Mouse (Mus musculus): ENCODE measurements around the gene Gcnt2.
"Not testable (repeated sequence)": the region's sequence is repeated elsewhere in the genome, so short reads cannot be mapped to it uniquely, and the experiment has no call there.

Gcnt2 gene

DNA sequence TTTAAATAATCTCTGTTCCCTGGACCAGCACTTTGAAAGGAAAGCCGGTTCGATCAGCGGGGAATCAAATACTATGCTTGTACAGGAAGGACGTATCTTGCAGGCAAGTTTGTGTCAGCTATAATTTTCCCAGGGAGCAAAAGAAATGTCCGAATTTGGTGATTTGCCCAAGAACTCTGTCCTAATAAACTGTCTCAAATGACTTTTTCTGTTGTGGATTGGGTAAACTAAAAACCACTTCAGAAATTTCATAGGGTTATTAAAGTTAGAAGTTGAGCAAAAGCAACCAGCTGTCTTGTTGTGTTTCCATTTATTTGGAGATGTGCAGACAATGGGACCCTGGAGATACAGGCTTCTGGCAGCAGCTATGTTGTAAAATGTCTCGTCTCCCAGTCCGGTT is 47.7 kb downstream of the Gcnt2 start:
- no peak for DNase-seq

DNA sequence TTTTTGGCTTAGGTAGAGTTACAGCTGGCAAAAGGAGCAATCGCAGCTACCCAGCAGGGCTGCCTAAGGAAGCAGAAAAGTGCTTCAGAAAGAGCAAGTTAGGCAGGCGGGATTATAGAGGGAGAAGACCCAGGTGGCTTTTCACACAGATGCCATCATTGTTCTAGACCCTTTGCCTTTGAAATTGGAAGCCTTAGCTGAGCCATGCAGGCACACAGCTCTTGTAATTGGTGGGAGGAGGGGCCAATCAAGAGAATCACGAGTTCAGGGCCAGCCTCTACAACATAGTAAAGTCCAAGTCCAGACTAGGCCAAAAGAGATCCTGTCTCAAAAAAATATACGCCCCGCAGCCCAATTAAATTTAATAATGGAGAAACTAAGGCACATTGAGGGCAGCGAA is 48.5 kb downstream of the Gcnt2 start:
- no peak for DNase-seq

DNA sequence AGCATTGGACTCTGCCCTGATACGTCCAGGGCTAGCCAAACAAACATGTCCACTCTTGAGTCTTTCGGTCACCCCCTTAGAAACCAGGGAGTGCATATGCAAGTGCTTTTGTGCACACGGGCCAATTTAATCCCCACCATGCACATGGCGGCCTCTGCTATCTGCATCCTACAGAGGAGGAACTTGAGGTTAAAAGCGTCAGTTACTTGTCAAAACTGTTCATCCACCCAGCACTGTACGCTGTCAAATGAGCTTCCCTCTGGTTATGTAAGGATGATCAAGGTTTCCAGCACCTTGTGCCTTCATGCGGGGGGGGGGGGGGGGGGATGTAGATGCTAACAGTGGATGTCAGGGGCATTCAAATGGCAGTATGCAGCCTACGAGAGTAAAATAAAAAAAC is 49.5 kb downstream of the Gcnt2 start:
- no peak for DNase-seq

DNA sequence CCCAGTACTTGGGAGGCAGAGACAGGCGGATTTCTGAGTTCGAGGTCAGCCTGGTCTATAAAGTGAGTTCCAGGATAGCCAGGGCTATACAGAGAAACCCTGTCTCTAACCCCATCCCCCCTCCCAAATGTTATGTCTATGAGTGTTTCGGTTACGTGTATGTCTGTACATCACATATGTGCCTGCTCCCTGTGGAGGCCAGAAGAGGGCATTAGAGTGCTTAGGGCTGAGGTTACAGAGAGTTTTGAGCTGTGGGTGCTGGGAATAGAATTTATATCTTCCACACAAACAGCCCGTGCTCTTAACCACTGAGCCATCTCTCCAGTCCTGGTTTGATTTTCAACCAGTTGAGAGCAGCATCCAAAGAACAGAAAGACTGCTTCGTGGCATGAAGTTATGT is 50.5 kb downstream of the Gcnt2 start:
- DNase-seq, result no peak

DNA sequence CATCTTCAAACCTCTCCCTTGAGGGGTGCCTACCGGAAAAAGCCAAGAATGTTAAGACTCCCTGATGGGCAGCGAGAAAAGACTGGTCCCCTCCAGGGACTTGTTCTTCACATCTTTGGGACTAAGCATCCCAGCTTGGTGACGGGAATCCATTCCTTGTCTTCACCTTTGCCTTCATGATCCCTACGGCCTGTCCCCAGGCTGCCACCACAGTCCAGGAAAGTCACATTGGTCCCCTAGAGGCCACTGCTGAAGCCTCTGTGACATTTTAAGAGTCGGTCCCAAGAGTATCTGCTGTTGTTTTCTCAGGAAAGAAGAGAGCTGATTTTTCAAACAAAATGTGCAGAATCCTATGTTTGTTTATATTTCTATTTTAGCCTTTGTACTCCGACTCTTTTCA is 52.4 kb downstream of the Gcnt2 start:
- no peak for DNase-seq

DNA sequence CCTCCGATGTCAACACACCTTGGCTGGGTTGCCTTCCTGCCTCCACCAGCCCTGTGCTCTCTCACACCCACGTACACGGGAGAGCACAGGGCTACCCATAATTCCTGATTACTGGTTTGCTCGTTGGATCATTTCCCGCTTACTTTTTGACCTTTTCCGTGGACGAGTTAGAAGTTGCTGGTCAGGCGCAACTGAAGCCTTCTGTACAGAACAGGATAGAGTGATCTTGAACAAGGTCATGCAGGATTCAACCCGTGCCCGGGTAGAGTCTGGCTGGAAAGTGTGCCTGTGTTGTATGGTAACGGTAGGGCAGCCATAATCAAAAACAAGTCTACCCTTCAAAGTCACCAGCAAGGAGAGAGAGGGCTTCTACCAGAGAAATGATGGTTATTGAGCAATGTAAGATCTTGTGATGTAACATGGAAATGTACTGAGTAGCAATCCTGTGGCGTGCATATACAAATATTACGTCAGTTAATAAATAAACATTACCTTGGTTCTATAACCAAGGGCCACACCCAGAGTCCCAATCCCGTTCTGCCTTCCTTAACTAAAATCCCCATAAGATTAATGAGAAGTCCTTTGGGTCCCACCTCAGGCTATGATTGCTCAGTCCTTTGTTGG is 54.0 kb downstream of the Gcnt2 start:
- no peak for DNase-seq

DNA sequence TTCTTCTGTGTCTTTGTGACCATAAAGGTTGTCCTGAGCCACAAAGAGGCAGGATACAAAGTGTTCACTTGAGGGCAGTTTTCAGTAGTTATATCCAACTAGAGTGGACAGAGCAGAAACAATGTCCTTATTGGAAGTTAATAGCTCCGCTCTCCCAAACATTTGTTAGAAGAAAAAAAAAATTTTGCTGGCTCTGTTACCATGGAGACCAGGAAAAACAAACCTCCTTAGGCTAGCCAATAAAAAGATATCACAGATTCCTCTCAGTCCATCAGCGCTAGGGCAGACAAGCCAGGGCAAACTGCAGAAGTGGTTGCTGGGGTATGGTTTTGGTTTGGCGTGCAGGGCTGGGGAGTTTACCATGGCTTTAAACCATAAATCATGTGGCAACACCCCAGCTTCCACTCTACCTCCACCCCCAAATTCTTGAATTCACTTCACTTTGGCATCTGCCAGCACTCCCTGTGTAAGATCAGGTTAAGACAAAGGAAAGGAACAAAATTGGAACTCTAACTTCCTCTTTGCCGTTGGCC is 54.6 kb downstream of the Gcnt2 start:
- DNase-seq, result no peak

DNA sequence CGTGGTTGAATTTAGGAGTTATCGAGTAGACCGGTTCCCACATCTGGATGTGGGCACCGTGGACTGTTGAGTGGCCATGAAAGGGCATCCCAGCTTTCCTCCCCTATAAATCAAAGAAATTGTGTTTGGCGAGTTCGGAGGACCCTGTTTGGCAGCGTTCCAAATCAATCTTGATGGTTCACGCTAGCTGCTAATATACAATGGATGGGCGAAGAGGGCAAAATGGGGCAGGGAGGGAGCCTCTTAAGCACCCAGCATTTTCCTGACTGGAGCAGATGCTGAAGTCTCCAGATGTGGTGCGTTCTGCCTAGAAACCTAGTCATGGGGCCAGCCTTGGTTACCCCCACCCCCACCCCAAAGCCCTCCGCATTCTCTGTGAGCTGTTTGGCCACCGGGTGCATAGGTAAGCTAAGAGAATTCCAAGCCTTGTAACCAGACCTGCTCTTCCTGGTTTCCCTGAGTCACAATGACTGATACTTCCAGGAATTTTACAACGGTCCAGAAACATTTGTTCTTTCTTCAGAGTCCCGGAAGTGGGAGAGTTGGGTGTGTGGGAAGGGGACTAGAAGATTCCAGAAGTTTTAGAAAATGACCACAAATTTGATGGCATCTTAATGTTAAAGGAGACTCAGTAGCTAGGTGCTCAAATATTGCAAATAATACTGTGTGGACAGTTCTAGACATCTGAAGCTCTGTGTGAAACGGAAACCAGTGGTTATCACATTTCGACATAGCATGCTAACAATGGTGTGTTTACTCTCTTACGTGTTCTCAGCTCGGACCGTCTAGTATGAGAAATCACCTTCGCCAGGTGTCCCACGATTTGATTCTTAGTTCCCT is 57.0 kb downstream of the Gcnt2 start:
- DNase-seq, result no peak

DNA sequence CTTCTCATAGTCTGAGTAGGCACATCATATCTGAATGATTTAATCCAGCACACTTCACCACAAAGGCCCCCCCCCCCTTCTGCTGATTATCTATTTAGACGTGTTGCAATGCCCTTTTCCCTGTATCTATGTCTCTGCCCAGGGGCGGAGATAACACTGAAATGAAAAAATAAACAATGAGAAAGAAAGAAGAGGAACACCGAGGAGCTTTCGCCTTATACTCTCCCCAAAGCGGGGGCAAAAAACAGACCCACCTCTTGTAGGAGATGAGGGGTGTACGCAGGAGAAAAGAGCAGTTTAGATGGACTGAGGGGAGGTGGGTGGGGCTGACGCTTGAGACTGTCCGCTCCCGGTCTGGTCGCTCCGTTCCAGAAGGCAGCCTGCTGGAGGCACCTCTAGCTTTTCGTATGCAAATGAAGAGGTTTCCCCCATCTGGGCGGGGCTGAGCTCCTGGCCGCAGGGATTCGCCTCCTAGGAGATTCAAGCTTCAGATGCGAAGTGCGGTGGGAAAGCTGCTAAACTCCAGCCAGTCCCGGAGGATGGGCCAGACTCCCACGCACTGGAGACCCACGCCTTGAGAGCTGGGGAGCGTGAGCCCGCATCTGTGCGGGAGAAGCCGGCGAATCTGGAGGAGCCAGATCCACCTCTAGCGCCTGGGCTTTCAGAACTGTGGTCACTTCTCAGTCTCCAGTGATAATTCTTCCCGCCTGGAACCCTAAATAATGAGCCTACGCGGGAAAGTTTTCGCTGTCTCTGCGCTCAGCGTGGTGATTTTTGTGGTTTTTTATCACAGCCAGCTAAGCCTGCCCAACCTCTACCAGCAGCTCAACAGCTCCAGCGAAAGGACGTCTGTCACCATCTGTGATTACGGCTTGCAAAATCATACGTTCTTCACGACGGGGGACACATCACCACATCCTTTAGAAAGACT is 57.9 kb downstream of the Gcnt2 start:
- peak; percentile 26 to 46 for DNase-seq

DNA sequence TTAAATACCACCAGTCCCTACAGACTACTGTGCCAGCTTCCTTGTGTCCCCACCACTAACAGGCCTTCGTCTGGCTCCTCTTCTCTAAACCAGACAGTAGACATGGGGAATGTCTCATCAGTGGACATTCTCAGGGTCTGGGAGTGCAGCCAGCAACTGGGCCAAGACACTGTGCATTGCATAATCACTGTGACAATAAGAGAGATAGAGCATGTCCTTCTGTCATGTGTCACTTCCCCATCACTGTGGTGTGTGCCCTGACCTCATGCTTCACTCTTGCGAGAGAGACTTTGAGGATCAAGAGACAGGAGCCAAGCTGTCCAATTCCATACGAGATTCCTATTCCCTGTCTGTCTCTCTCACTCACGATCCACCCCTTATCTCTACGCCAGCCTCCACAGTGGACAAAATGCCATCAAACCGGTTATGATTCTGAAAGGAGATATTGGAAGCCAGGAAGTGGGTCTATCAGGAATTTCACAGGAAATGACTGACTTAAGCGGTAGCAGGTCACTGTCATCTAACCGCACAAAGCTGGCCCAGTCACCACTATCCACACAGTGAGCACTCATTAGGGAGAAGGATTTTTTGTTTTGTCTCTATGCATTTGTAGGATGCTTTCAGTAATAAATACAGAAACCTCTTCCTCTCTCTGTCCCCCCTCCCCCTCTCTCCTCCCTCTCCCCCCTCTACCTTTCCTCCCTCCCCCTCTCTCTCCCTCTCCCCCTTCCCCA is 61.9 kb downstream of the Gcnt2 start:
- no peak for DNase-seq

DNA sequence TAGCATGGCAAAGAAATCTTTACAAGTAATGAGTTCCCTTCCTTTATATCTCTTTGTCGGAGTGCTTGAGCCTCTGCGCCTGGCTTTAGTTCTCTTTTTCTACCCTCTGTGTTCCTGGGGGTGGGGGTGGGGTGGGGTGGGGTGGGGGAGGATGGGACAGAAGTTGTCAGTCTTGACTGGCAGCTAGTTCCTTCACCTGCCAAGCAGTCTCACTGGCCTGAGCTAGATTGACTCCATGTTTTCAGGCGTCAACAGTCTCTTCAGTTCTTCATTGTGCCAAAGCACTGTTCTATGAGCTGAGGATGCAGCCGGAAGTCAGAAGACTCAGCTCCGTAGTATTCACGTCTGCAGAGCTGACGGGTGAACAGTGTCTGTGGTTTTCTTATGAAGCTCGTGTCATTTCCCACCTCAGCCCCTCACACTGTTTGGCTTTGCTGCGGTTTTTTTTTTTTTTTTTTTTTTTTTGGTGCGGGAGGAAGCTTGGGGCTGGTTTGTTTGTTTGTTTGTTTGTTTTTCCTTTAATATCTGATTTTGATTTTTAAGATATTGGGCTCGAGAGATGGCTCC is 62.8 kb downstream of the Gcnt2 start:
- no peak for DNase-seq

DNA sequence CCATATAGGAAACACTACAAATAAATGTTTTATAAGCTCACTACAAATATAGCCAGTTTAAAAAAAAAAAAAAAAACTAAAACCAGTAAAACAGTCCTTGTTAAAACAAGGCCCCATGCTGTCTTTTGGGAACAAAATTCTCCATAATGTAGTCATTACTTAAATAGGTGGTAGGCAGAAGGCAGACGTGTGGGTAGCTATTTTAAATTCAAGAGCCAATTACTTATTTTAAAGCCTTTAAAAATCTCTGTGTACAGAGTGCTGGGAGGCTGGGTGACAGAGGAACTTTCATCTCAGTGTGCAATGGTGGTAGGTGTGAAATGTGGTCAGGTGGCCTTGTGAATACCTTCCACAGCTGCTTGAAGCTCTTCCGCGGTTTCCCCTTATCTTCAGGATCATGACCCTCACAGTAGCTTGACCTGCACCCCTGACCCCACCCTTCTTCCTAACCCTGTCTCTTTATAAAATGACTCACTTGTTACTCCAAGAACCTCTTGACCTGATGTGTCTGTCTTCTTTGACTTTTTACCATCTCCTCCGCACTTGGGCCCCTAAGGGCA is 64.3 kb downstream of the Gcnt2 start:
- DNase-seq, result no peak

DNA sequence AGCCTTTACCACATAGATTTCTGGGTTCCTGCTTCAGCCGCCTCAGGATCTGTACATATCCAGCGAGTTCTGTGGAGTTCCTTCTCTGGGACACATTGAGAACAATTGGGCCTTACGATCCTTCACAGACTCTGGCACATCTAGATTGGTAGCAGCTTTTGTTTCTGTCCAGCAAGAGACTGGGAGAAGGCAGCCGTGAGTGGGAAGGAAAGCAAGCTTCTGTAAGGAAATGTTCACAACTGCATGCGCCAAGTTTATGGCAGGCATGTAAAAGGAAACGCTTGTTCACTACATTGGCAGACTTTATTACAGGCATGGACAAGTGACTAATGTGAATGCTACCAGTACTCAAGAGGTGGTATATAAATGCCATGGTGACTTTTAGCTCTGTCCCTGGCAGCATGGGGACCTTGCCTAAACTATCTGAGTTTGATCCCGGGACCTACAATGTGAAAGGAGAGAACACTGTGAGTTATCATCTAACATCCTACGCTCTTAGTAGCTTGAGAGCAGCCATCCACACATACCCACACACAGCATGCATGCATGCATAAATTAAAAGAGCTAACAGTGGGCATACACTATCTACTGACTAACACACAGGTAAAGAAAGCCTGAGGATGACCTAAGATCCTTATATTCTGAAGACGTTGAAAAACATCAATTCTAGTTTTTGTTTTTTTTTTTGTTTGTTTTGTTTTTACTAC is 68.8 kb downstream of the Gcnt2 start:
- no peak for DNase-seq

DNA sequence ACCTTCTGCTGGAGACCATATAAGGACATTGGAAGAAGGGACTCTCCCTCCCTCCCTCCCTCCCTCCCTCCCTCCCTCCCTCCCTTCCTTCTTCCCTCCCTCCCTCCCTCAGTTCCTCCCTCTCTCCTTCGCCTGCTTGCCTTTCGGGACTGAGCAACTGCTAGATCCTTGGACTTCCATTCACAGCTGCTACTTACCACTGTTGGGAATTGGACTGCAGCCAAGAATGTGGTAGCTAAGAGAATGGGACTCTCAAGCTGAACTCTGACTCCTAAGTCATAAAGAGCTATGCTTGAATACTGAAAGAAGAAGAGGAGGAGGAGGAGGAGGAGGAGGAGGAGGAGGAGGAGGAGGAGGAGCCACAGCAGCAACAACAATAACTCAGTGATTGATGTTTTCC is 72.3 kb downstream of the Gcnt2 start:
- not testable (repeated sequence) for DNase-seq

DNA sequence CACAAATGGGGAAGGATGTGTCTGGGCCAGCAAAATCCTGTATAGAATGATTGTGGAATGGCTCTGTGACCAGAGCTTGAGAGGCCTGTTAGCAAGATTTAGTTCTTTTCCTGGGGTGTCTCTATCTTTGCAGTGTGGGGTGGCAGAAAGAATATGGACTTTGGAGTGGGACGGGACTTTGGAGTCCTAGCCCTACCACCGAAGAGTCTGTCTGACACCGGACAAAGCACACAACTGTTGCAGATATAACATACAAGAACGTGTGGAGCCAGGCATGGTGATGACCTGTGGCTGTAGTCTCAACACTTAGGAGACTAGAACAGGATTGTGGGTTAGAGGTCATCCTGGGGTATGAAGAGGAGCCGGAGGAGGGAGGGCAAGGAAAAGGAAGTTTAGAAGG is 73.0 kb downstream of the Gcnt2 start:
- no peak for DNase-seq

DNA sequence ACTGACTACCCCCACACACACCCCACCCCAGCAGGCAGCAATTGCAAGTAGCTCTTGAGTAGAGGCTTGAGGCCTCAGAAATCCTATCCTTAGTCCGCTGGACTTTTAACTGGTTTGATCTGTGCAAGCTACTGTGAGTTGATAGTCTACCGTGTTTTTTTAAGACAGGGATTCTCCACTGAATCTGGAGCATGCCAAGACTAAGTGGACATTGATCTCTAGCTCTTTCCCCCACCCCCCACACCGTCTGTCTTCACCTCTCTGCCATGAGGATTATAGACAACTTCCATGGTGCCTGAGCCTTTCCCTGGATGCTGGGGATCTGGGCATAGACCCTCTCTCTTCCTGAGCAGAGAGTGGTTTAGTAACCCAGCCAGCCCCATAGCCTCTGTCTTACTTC is 74.8 kb downstream of the Gcnt2 start:
- DNase-seq, result no peak

DNA sequence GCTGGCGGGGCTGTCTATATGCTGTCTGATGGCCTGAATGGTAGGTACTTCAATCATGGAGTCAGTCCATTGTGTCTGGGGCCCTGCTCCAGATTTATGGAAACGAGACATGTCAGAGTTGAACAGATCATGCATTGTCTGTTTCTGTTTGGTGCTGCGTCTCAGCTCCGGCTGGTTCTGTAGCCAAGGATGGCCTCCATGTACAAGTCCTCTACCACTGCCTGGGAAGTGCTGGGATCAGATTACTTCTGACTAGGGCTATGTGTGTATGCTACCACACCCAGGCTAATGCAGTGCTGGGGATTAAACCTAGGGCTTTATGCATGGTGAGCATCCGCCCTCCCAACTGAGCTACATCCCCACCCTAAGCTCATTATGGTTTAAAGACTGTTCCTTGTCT is 78.0 kb downstream of the Gcnt2 start:
- DNase-seq, result no peak

DNA sequence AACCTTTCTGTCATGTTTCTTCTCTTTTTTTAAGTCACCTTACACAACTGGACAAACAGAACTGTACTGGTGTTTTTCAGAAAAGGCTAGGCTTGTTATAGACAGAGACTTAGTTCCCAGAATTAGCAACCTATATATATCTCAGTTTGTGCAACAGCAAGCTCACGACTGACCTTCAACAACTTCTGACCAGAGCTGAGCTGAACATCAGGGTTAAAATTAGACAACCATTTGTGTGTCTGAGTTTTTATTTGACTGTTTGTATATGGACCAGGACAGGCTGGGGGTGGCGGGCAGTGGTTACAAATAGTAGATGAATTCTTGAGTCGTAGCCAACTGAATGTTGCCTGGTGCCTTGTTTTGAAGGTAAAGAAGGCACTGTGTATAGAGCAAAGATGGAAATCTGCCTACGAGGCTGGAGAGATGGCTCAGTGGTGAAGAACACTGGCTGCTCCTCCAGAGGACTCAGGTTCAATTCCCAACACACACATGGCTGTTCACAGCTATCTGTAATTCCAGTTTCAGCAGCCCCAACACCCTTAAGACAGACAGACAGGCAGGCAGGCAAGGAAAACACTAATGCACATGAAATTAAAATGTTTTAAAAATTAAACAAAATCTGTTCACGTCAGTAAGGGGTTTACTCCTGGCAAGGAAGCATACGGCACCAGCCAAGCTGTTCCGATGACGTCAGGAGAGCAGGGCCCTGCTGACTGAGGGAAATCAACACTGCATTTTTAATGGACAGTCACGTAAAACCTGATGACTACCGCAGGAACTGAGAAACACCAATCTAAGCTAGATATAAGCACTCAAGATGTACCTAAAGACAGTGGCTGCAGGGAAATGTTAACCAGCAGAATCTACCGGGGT is 79.2 kb downstream of the Gcnt2 start:
- DNase-seq, result no peak

DNA sequence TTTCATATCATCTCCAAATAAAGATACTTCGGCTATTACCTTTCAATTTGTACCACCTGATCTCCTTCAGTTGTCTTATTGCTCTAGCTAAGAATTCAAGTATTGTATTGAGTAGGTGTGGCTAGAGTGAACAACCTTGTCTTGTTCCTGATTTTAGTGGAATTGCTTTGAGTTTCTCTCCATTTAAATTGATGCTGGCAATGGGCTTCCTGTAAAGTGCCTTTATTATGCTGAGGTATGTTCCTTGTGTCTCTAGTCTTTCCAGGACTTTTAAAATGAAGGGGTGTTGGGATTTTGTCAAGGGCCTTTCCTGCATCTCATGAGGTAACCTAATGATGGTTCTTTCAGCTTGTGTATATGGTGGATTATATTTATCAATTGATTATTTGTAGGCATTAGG is 83.5 kb downstream of the Gcnt2 start:
- DNase-seq, result no peak

DNA sequence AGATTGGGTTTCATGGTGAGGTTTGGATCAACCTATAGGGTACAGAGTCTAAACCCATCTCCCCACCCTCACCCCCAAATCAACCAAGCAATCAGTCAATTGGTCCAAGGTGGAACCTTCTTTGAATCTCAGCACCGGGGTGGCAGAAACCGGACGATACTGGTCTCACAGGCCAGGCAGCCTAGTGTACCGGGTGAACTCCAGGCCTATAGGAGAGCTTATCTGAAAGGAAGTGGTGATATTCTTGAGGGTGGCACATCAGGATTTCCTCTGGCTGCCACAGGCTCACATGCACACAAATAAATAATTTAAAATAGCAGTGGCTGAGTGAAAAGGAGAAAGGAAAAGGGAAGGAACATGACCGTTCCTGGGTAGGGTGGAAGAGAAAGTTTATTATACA is 84.4 kb downstream of the Gcnt2 start:
- DNase-seq, result no peak
